Mouse (Mus musculus) adrenal gland, postnatal 36 days (tissue): ENCODE measurements around the gene Asxl2. TPM values are rescaled to one million over a fixed set of nuclear protein-coding genes. Genes with fewer than 3 reads are reported as not detected.

Source experiments
- DNase-seq, 2 experiments: peaks; one replicate each; pipeline ENCODE4 v3.0.0; 2021; ENCODE audit warnings: mixed read lengths in 1 of 2
- total RNA-seq, 2 experiments: library from RNA; stranded (reverse); gene quantifications; 2 replicates each; pipeline ENCODE4 v1.2.3; 2021

Gene Asxl2
- total RNA-seq, 2 experiments from 2014 or later: 32.7 to 39.6 TPM

DNA sequence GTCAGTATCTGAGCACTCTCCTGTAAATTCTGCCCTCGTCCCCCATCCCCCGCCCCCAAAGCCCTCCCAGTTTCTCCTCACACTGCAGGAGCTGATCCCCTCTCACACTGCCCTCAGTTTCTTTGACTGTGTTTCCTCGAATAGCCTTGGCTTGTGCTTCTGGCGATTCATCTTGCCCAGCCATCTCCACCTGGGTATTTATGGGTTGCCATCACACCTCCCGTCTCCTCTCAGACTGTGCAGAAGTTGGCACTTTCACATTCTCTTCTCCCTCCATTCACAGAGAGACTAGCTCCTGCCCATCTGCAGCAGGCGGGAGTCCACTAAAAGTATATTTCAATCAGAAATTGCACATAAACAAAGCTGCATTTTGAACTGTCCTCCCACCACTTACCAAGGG lies 120.1 kb downstream of the Asxl2 start:
- DNase-seq: no peak

DNA sequence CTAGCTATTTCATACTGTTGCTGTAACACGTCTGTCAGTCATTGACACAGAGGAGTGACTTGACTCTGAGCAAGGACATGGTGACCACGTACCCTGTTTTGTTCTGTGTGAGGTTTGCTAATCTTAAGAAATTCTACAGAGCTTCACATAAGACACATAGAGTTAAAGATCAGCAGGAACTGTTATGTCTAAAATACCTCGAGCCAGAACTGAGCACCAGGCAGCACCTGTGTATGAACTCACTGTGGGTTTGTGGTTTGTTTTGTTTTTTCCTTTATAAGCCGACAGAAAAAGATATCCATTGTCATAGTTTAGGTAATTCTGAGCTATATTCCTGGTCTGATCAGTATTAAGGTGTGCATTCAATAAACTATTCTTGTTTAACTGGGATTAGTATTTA lies 120.8 kb downstream of the Asxl2 start:
- DNase-seq: no peak

DNA sequence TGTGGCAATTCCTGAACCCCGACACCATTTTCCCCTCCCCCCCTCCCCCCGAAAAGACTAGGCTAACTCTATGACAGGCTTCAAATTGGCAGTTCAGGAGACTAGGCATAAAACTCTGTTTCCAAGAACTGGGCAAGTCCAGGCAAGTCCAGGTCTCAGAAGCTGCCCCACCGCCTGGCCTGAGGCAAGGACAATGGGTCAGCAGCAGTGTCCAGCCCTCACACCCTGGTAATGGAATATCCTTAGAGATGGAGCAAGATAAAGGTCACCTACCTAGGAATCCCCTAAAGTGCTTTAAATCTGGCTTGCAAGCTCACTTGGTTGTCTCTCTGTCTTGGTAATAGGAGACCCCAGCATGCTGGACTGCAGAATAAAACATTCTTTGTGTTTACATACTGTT lies 121.3 kb downstream of the Asxl2 start:
- DNase-seq: no peak

DNA sequence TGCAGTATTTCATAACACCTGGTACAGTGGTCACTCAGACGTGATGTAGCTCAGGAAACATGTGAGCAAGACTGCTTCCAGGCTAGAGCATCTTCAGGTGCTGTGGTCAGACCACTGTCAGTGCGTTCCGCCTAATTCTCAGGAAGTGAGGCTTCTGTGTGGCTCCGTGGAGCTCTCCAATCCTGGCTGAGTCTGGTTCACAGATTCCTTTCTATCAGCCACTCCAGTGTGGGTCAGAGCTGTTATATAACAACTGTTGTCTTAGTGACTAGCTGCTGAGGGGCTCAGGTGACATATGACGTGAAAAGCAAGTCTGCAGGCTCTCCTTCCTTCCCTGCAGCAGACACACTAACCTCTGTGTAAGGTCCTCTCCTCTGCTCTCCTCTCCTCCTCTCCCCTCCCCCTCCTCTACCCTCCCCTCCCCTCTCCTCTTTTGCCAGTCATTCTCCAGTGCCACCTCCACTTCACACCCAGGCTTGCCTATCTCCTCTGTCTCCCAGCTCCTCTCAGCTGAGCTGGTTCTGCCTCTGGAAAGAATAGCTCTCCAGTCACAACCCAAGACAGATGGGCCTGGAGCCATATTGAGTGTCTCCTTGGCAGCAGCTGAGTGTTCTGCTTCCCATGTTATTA lies 122.0 kb downstream of the Asxl2 start:
- DNase-seq: no peak

DNA sequence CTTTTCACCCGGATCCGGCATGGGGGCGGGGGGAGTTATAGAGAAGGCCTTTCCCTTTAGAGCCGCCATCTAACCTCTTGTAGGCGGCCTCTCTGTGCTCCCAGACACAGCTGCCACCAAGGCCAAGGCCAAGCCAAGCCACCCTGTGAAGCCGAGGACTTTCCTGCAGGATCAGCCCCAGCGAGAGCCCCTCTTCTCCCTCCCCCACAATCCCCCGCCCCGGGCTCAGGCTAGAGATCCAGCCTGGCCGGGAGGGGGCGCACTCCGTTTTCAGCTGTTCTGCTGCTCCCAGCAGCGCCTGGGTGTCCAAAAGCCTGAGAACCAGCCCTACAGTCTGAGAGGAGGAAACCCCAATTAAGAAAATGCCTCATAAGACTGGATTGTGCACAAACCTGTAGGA lies 123.6 kb downstream of the Asxl2 start:
- DNase-seq: peak; percentile 68 to 76

Other genes with a start within 250 kb of the Asxl2 start
- gene Rab10, start 116.9 kb upstream of the Asxl2 start, total RNA-seq: 100 to 1,000 TPM; 180 to 238 TPM
- gene Kif3c, start 61.7 kb upstream of the Asxl2 start, total RNA-seq: 10 to 100 TPM; 19.1 to 30.6 TPM
- 10 to 100 TPM; 30.1 to 43.3 TPM for gene Dtnb, start 145.5 kb downstream of the Asxl2 start, total RNA-seq